28 mouse cellular contexts compared by ENCODE assay signal in the genomic region with DNA sequence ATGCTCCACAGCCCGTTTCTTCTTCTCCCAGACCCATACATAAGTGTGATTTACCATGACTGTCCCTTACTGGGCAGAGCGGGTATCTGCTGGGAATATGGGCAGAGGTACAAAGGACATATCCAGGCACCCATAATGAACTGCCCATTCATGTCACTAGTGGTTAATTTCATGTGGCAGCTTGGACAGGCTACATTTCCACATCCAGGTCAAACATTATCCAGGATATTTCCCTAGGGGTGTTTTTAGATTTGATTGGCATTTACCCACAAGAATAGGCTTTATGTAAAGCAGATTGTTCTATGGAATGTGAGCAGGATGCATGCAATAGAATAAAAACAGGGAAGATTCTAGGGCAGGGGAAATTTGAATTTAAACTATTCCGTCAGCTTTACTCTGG.
DNase-seq lines count a peak whose midpoint lies in the region; ATAC-seq and TF ChIP-seq lines count a peak whose summit lies in the region.
"Had no signal": no experiment of that assay in that cellular context is flagged by ENCODE, and none has a peak within 500 bp of the region (broad histone marks: within the 10 kb centered on the region; RNA-seq: fewer than 3 reads in every experiment).

No protein-coding gene starts in this region.

- no peak overlapping the region for H3K9ac ChIP-seq in hindbrain, embryonic 11.5 days (ENCODE audit: low read depth, low read length)
- H3K9ac ChIP-seq in hindbrain, embryonic 13.5 days: no peak overlapping the region
- H3K9ac ChIP-seq in midbrain, embryonic 12.5 days (replicated peaks): no peak overlapping the region
- H3K9ac ChIP-seq in liver, postnatal 0 days (replicated peaks): no peak overlapping the region
- H3K9ac ChIP-seq: embryonic facial prominence, embryonic 12.5 days; embryonic facial prominence, embryonic 15.5 days; forebrain, postnatal 0 days; heart, embryonic 12.5 days; heart, embryonic 15.5 days had no signal

- H3K36me3 ChIP-seq in hindbrain, embryonic 11.5 days (ENCODE audit: control insufficient read depth, insufficient read depth, low read length): no peaks in the 10 kb centered on the region
- no peaks in the 10 kb centered on the region for H3K36me3 ChIP-seq in hindbrain, embryonic 13.5 days
- H3K36me3 ChIP-seq in midbrain, embryonic 12.5 days: no peaks in the 10 kb centered on the region
- no peaks in the 10 kb centered on the region for H3K36me3 ChIP-seq in midbrain, embryonic 10.5 days
- H3K36me3 ChIP-seq in liver, postnatal 0 days (replicated peaks; ENCODE audit: insufficient read depth, low read length): no peaks in the 10 kb centered on the region
- H3K36me3 ChIP-seq: embryonic facial prominence, embryonic 12.5 days; embryonic facial prominence, embryonic 15.5 days; G1E; heart, embryonic 12.5 days; heart, embryonic 15.5 days; hindbrain, embryonic 10.5 days had no signal

- no peaks in the 10 kb centered on the region for H3K4me1 ChIP-seq in hindbrain, embryonic 11.5 days (replicated peaks; ENCODE audit: control insufficient read depth, insufficient read depth, low read length)
- no peaks in the 10 kb centered on the region for H3K4me1 ChIP-seq in hindbrain, embryonic 13.5 days (replicated peaks)
- no peaks in the 10 kb centered on the region for H3K4me1 ChIP-seq in midbrain, embryonic 12.5 days
- no peaks in the 10 kb centered on the region for H3K4me1 ChIP-seq in midbrain, embryonic 10.5 days
- no peaks in the 10 kb centered on the region for H3K4me1 ChIP-seq in liver, postnatal 0 days (ENCODE audit: insufficient read depth)
- H3K4me1 ChIP-seq: embryonic facial prominence, embryonic 12.5 days; embryonic facial prominence, embryonic 15.5 days had no signal

- no peaks in the 10 kb centered on the region for H3K27me3 ChIP-seq in hindbrain, embryonic 11.5 days (ENCODE audit: control insufficient read depth, insufficient read depth, low read length)
- H3K27me3 ChIP-seq in hindbrain, embryonic 13.5 days: no peaks in the 10 kb centered on the region
- H3K27me3 ChIP-seq in midbrain, embryonic 12.5 days: no peaks in the 10 kb centered on the region
- H3K27me3 ChIP-seq in midbrain, embryonic 10.5 days (ENCODE audit: low read depth, poor library complexity, severe bottlenecking): no peaks in the 10 kb centered on the region
- H3K27me3 ChIP-seq in liver, postnatal 0 days (ENCODE audit: insufficient read depth, low read length): no peaks in the 10 kb centered on the region
- H3K27me3 ChIP-seq: CH12.LX; embryonic facial prominence, embryonic 12.5 days; embryonic facial prominence, embryonic 15.5 days; heart, embryonic 12.5 days; heart, embryonic 15.5 days had no signal

- WGBS in hindbrain, embryonic 11.5 days: 81% methylated on average over 3 of the region's 3 CpGs
- 61% methylated on average over 3 of the region's 3 CpGs for WGBS in hindbrain, embryonic 13.5 days
- WGBS in midbrain, embryonic 12.5 days: 69% methylated on average over 3 of the region's 3 CpGs
- WGBS in midbrain, embryonic 10.5 days: 82% methylated on average over 3 of the region's 3 CpGs
- WGBS in liver, postnatal 0 days (ENCODE audit: insufficient replicate concordance): 72% methylated on average over 3 of the region's 3 CpGs

- 0 out of 2 replicates have a peak, but pooled peaks have one; percentile 10 for ATAC-seq in hindbrain, embryonic 11.5 days (ENCODE audit: low FRiP score)
- ATAC-seq in hindbrain, embryonic 13.5 days (ENCODE audit: low FRiP score): no peak
- peak; percentile 53 for ATAC-seq in midbrain, embryonic 12.5 days (ENCODE audit: low FRiP score, low read depth)
- ATAC-seq in liver, postnatal 0 days: no peak
- ATAC-seq: forebrain, embryonic 14.5 days; forebrain, postnatal 0 days; hindbrain, embryonic 16.5 days; inflammation-experienced regulatory T-cells, adult 6 months; intestine, embryonic 16.5 days had no signal

- H3K27ac ChIP-seq in hindbrain, embryonic 11.5 days (ENCODE audit: low read depth, low read length): no peak overlapping the region
- H3K27ac ChIP-seq in hindbrain, embryonic 13.5 days: no peak overlapping the region
- H3K27ac ChIP-seq in midbrain, embryonic 12.5 days (replicated peaks): no peak overlapping the region
- no peak overlapping the region for H3K27ac ChIP-seq in midbrain, embryonic 10.5 days (replicated peaks)
- H3K27ac ChIP-seq in liver, postnatal 0 days (ENCODE audit: low read depth): no peak overlapping the region
- H3K27ac ChIP-seq: embryonic facial prominence, embryonic 12.5 days; embryonic facial prominence, embryonic 15.5 days; heart, embryonic 15.5 days; hindbrain, embryonic 10.5 days had no signal

- DNase-seq in hindbrain, embryonic 11.5 days (ENCODE audit: low spot score): no peak
- no peak for DNase-seq in midbrain, embryonic 10.5 days (ENCODE audit: low spot score)
- DNase-seq in retina, embryonic 14.5 days (ENCODE audit: low spot score): peak; percentile 32
- no peak for DNase-seq in liver, postnatal 0 days
- DNase-seq: adrenal gland, adult 8-10 months; adrenal gland, postnatal 25 days; B cell, adult 2 months; cerebellum, adult 11-12 months; cerebellum, adult 8-10 months; cerebellum, postnatal 14 days; forebrain, postnatal 0 days; gastrocnemius, postnatal 25 days; heart, adult 18-20 months; heart, postnatal 10 days; heart, postnatal 36 days had no signal

- no peak for TF ChIP-seq EP300 in liver, postnatal 0 days (IDR thresholded peaks at IDR 0.05; ENCODE audit: low read depth)

- H3K4me2 ChIP-seq in hindbrain, embryonic 11.5 days (replicated peaks; ENCODE audit: low read depth, low read length): no peak overlapping the region
- H3K4me2 ChIP-seq in hindbrain, embryonic 13.5 days: no peak overlapping the region
- H3K4me2 ChIP-seq in midbrain, embryonic 12.5 days (replicated peaks): no peak overlapping the region
- no peak overlapping the region for H3K4me2 ChIP-seq in liver, postnatal 0 days (ENCODE audit: low read depth, low read length)
- H3K4me2 ChIP-seq: embryonic facial prominence, embryonic 12.5 days; embryonic facial prominence, embryonic 15.5 days; heart, embryonic 12.5 days; heart, embryonic 15.5 days had no signal

- no peak overlapping the region for H3K4me3 ChIP-seq in hindbrain, embryonic 11.5 days (ENCODE audit: low read depth, low read length)
- H3K4me3 ChIP-seq in hindbrain, embryonic 13.5 days: no peak overlapping the region
- no peak overlapping the region for H3K4me3 ChIP-seq in midbrain, embryonic 12.5 days
- H3K4me3 ChIP-seq in midbrain, embryonic 10.5 days: no peak overlapping the region
- no peak overlapping the region for H3K4me3 ChIP-seq in liver, postnatal 0 days (ENCODE audit: low read depth, low read length)
- H3K4me3 ChIP-seq: embryonic facial prominence, embryonic 12.5 days; embryonic facial prominence, embryonic 15.5 days; heart, embryonic 12.5 days; heart, embryonic 15.5 days; hindbrain, embryonic 10.5 days had no signal

- no peaks in the 10 kb centered on the region for H3K9me3 ChIP-seq in hindbrain, embryonic 11.5 days (ENCODE audit: control insufficient read depth, low read length)
- no peaks in the 10 kb centered on the region for H3K9me3 ChIP-seq in hindbrain, embryonic 13.5 days
- H3K9me3 ChIP-seq in midbrain, embryonic 12.5 days: no peaks in the 10 kb centered on the region
- no peaks in the 10 kb centered on the region for H3K9me3 ChIP-seq in midbrain, embryonic 10.5 days (replicated peaks)
- H3K9me3 ChIP-seq in liver, postnatal 0 days (ENCODE audit: low read length): no peaks in the 10 kb centered on the region
- H3K9me3 ChIP-seq: embryonic facial prominence, embryonic 12.5 days; embryonic facial prominence, embryonic 15.5 days; heart, embryonic 12.5 days; heart, embryonic 15.5 days; hindbrain, embryonic 10.5 days had no signal

- no peak for TF ChIP-seq CTCF in liver, postnatal 0 days (IDR thresholded peaks at IDR 0.05; ENCODE audit: low read depth)

Comparison
In these comparisons a context has a peak if more than half of its experiments do, and no peak if none do; other contexts are left out.
1. ATAC-seq: peak in hindbrain, embryonic 11.5 days (single experiment) and midbrain, embryonic 12.5 days (single experiment); none in hindbrain, embryonic 13.5 days (single experiment) and liver, postnatal 0 days (single experiment).